Mouse (Mus musculus) ES-E14 (cell line): ENCODE measurements around the gene Ttc22. TPM values are rescaled to one million over a fixed set of nuclear protein-coding genes. Genes with fewer than 3 reads are reported as not detected.

Source experiments
- DNase-seq: peaks from one replicate; pipeline ENCODE4 v3.0.0-alpha.2; 2013; ENCODE audit warnings: low read depth, low spot score
- H3K27ac ChIP-seq: 2 replicates; pipeline ENCODE4 v1.5.1; 2012; ENCODE audit warnings: low read depth, mild to moderate bottlenecking, low read length, moderate library complexity, mixed read lengths; ENCODE audit not compliant: poor library complexity, insufficient read depth, severe bottlenecking
- H3K36me3 ChIP-seq: 2 replicates; pipeline ENCODE4 v1.6.1; 2012; ENCODE audit warnings: mild to moderate bottlenecking, low read length, moderate library complexity, mixed read lengths; ENCODE audit not compliant: control insufficient read depth, poor library complexity, insufficient read depth, severe bottlenecking
- H3K4me1 ChIP-seq, 2 experiments: fragments of 150-350 bp in 1 of 2; sonication (generic) in 1 of 2; 2 replicates each; pipeline ENCODE4 v1.6.1; 2012; ENCODE audit warnings: low read length in 2 of 2, mild to moderate bottlenecking in 1 of 2, mixed read lengths in 1 of 2; ENCODE audit not compliant: control insufficient read depth in 2 of 2, insufficient read depth in 2 of 2, poor library complexity in 1 of 2
- H3K4me3 ChIP-seq, 2 experiments: fragments of 150-350 bp in 1 of 2; sonication (generic) in 1 of 2; 2 replicates each; pipeline ENCODE4 v1.5.1; 2012; ENCODE audit warnings: low read length in 2 of 2, low read depth in 1 of 2, mild to moderate bottlenecking in 1 of 2, mixed read lengths in 1 of 2; ENCODE audit not compliant: insufficient read depth in 1 of 2, poor library complexity in 1 of 2, severe bottlenecking in 1 of 2
- H3K9ac ChIP-seq: 2 replicates; pipeline ENCODE4 v1.6.1; 2012; ENCODE audit warnings: low read depth, mild to moderate bottlenecking, low read length, mixed read lengths; ENCODE audit not compliant: poor library complexity, insufficient read depth, severe bottlenecking
- H3K9me3 ChIP-seq: fragments of 150-350 bp; sonication (generic); 2 replicates; pipeline ENCODE4 v1.6.1; 2012; ENCODE audit warnings: low read depth, mild to moderate bottlenecking, low read length; ENCODE audit not compliant: control insufficient read depth, insufficient read depth
- CHD2 ChIP-seq: IDR thresholded peaks from 2 replicates; pipeline ENCODE4 v1.6.1; 2014; ENCODE audit warnings: mild to moderate bottlenecking, low read depth, low read length, inconsistent platforms
- HCFC1 ChIP-seq: IDR thresholded peaks from 2 replicates; pipeline ENCODE4 v1.6.1; 2012; ENCODE audit warnings: low read length, inconsistent platforms, borderline replicate concordance; ENCODE audit not compliant: insufficient read depth
- MAFK ChIP-seq: IDR thresholded peaks from 2 replicates; pipeline ENCODE4 v1.6.1; 2014; ENCODE audit warnings: mild to moderate bottlenecking, low read depth, low read length, inconsistent platforms; ENCODE audit not compliant: insufficient read depth
- ZC3H11A ChIP-seq: IDR thresholded peaks from 2 replicates; pipeline ENCODE4 v1.6.1; 2012; ENCODE audit warnings: low read depth, mild to moderate bottlenecking, inconsistent platforms, low read length, borderline replicate concordance
- ZNF384 ChIP-seq: IDR thresholded peaks from 2 replicates; pipeline ENCODE4 v1.6.1; 2012; ENCODE audit warnings: low read depth, low read length, inconsistent platforms
- in situ Hi-C, 2 experiments: fragments of 600-800 bp; cut with MboI; formaldehyde crosslinking; loops; one replicate each; pipeline ENCODE4 v1.15.1; 2025; ENCODE audit warnings: low sequenced_read_pairs in 2 of 2, inconsistent platforms in 1 of 2; ENCODE audit not compliant: unreplicated experiment in 2 of 2
- total RNA-seq: library from RNA; depleted of rRNA; stranded (reverse); fragments of 300-350 nt; gene quantifications from 2 replicates; pipeline ENCODE4 v1.2.3, GENCODE M21; 2012

Ttc22 gene
- total RNA-seq, 1 experiment: 0.09 TPM

- TF ChIP-seq ZNF384 (no peak), MAFK (no peak), HCFC1 (no peak)
- Histone ChIP-seq H3K4me1 (peaks cover 2 to 8% of the 10 kb centered on the region in 2 experiments; a peak in 3 of 4 replicates), H3K9ac (no peak overlapping the region), H3K36me3 (no peaks in the 10 kb centered on the region), H3K4me3 (no peak overlapping the region), H3K27ac (no peak overlapping the region), H3K9me3 (no peaks in the 10 kb centered on the region)
- no peak for DNase-seq
- in situ Hi-C loops: no loop called here
These were observed 2.0 kb downstream of the Ttc22 start for GRCm38 (mm10) chr4:106624271-106624670.

- no peaks in the 10 kb centered on the region for H3K36me3 ChIP-seq
- in situ Hi-C loops: no loop called here
- H3K4me3 ChIP-seq: no peak overlapping the region
- H3K4me1 ChIP-seq: peaks cover 2% of the 10 kb centered on the region in 2 experiments; a peak in 2 of 4 replicates
- H3K9ac ChIP-seq: no peak overlapping the region
- DNase-seq: no peak
- H3K27ac ChIP-seq: no peak overlapping the region
- H3K9me3 ChIP-seq: no peaks in the 10 kb centered on the region
- TF ChIP-seq MAFK (no peak), ZNF384 (no peak), ZC3H11A (no peak), HCFC1 (no peak), CHD2 (no peak)
These were observed 5.6 kb downstream of the Ttc22 start for GRCm38 (mm10) chr4:106627809-106628208.

GRCm38 (mm10) chr4:106628650-106629360 lies 6.6 kb downstream of the Ttc22 start:
- DNase-seq: no peak
- no peak for TF ChIP-seq CHD2
- no peak for TF ChIP-seq HCFC1
- no peak for TF ChIP-seq ZC3H11A
- TF ChIP-seq MAFK: no peak
- TF ChIP-seq ZNF384: no peak
- Histone ChIP-seq H3K4me3 (no peak overlapping the region), H3K4me1 (peaks cover 2% of the 10 kb centered on the region in 2 experiments; a peak in 2 of 4 replicates), H3K9ac (no peak overlapping the region), H3K27ac (no peak overlapping the region), H3K36me3 (no peaks in the 10 kb centered on the region), H3K9me3 (no peaks in the 10 kb centered on the region)
- in situ Hi-C loops: no loop called here

- DNase-seq: no peak
- Histone ChIP-seq H3K4me1 (peaks cover 2% of the 10 kb centered on the region in 2 experiments; a peak in 2 of 4 replicates), H3K36me3 (no peaks in the 10 kb centered on the region), H3K9me3 (no peaks in the 10 kb centered on the region), H3K4me3 (no peak overlapping the region), H3K9ac (no peak overlapping the region), H3K27ac (no peak overlapping the region)
- in situ Hi-C loops: no loop called here
- no peak for TF ChIP-seq ZNF384
- TF ChIP-seq HCFC1: no peak
- no peak for TF ChIP-seq ZC3H11A
- no peak for TF ChIP-seq MAFK
- TF ChIP-seq CHD2: no peak
These were observed 7.1 kb downstream of the Ttc22 start for GRCm38 (mm10) chr4:106629374-106629773.
